8 mouse cellular contexts compared by ENCODE assay signal in the genomic region with DNA sequence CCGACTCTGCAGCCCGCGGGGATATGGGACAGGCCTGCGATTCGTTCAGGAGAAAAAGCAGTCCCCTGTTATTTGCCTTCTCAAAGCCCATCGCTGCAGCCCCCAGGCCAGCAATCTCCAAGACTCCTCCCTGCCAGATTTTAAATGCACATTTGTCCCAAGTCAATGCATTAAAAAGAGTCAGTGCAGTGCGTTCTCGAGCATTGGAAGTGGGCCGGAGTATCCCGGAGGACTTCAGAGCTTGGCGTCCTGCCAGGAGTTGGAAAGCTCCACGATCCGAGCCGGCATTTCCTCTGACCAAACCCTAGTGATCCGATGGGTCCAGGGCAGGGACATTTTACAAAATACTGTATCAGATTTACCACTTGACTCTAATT.
DNase-seq lines count a peak whose midpoint lies in the region; ATAC-seq lines count a peak whose summit lies in the region.

No protein-coding gene starts in this region.

- H3K9me3 ChIP-seq in embryonic facial prominence, embryonic 13.5 days: peaks cover 2% of the 10 kb centered on the region; the same call in 1 of the 2 replicates
- no peaks in the 10 kb centered on the region for H3K9me3 ChIP-seq in liver, embryonic 11.5 days (ENCODE audit: control insufficient read depth, low read length)
- no peaks in the 10 kb centered on the region for H3K9me3 ChIP-seq in neural tube, embryonic 12.5 days

- peak overlapping the region; percentile 99 for H3K4me2 ChIP-seq in embryonic facial prominence, embryonic 13.5 days
- H3K4me2 ChIP-seq in liver, embryonic 11.5 days: peak overlapping the region; percentile 90
- H3K4me2 ChIP-seq in neural tube, embryonic 12.5 days (replicated peaks): peak overlapping the region; percentile 89

- H3K36me3 ChIP-seq in embryonic facial prominence, embryonic 13.5 days: no peaks in the 10 kb centered on the region
- H3K36me3 ChIP-seq in liver, embryonic 11.5 days (ENCODE audit: control insufficient read depth, insufficient read depth, low read length): no peaks in the 10 kb centered on the region
- no peaks in the 10 kb centered on the region for H3K36me3 ChIP-seq in neural tube, embryonic 12.5 days

- peak overlapping the region; percentile 62; the same call in 1 of the 2 replicates for H3K27ac ChIP-seq in embryonic facial prominence, embryonic 13.5 days
- H3K27ac ChIP-seq in liver, embryonic 11.5 days (ENCODE audit: low read depth, low read length): no peak overlapping the region
- H3K27ac ChIP-seq in neural tube, embryonic 12.5 days: peak overlapping the region; percentile 74

- peaks cover 7% of the 10 kb centered on the region for H3K4me1 ChIP-seq in embryonic facial prominence, embryonic 13.5 days
- H3K4me1 ChIP-seq in liver, embryonic 11.5 days (replicated peaks; ENCODE audit: control insufficient read depth, insufficient read depth, low read length): no peaks in the 10 kb centered on the region
- H3K4me1 ChIP-seq in neural tube, embryonic 12.5 days: peaks cover 9% of the 10 kb centered on the region; the same call in 1 of the 2 replicates

- under 1% methylated on average over 15 of the region's 15 CpGs for WGBS in embryonic facial prominence, embryonic 13.5 days
- 4% methylated on average over 15 of the region's 15 CpGs for WGBS in liver, embryonic 11.5 days
- under 1% methylated on average over 15 of the region's 15 CpGs for WGBS in neural tube, embryonic 12.5 days

- ATAC-seq in embryonic facial prominence, embryonic 13.5 days (ENCODE audit: insufficient number of reproducible peaks, insufficient read depth, low FRiP score, low TSS enrichment, low read depth): no peak; the same call in 1 of the 2 replicates
- peak; percentile 64 for ATAC-seq in liver, embryonic 11.5 days (replicated peaks; ENCODE audit: low FRiP score)
- peak; percentile 82 for ATAC-seq in neural tube, embryonic 12.5 days (ENCODE audit: low FRiP score, low read depth)

- peak; percentile 40 for DNase-seq in layer of hippocampus, adult 11-12 months (ENCODE audit: low spot score)
- no peak for DNase-seq in layer of hippocampus, adult 9-10 months (ENCODE audit: low spot score)
- peak; percentile 79 to 84 for DNase-seq in heart, adult 9 months (ENCODE audit: low spot score in 2 of 2)
- peak; percentile 53 for DNase-seq in kidney, adult 9 months
- DNase-seq in liver, embryonic 11.5 days (ENCODE audit: low spot score): no peak
- peak; percentile 73 for DNase-seq in urinary bladder, postnatal 14 days (ENCODE audit: low spot score)

- H3K27me3 ChIP-seq in embryonic facial prominence, embryonic 13.5 days: no peaks in the 10 kb centered on the region
- H3K27me3 ChIP-seq in liver, embryonic 11.5 days (replicated peaks; ENCODE audit: control insufficient read depth, insufficient read depth, low read length): peaks cover 9% of the 10 kb centered on the region
- H3K27me3 ChIP-seq in neural tube, embryonic 12.5 days (replicated peaks): no peaks in the 10 kb centered on the region

- peak overlapping the region; percentile 57 for H3K4me3 ChIP-seq in embryonic facial prominence, embryonic 13.5 days
- peak overlapping the region; percentile 54 for H3K4me3 ChIP-seq in liver, embryonic 11.5 days (ENCODE audit: low read depth, low read length)
- peak overlapping the region; percentile 46 for H3K4me3 ChIP-seq in neural tube, embryonic 12.5 days

- H3K9ac ChIP-seq in embryonic facial prominence, embryonic 13.5 days: peak overlapping the region; percentile 73
- H3K9ac ChIP-seq in liver, embryonic 11.5 days (ENCODE audit: low read depth, low read length): peak overlapping the region; percentile 35; the same call in 1 of the 2 replicates
- peak overlapping the region; percentile 70 for H3K9ac ChIP-seq in neural tube, embryonic 12.5 days

Comparison
In these comparisons a context has a peak if more than half of its experiments do, and no peak if none do; other contexts are left out.
1. DNase-seq: peak in layer of hippocampus, adult 11-12 months (single experiment), heart, adult 9 months (2 of 2), kidney, adult 9 months (single experiment) and urinary bladder, postnatal 14 days (single experiment); none in layer of hippocampus, adult 9-10 months (single experiment) and liver, embryonic 11.5 days (single experiment).
2. Peak in every context shown above with its lines, with median percentiles within 50 percentile points of each other: H3K4me2 ChIP-seq, H3K4me3 ChIP-seq and H3K9ac ChIP-seq.